Mouse (Mus musculus) MEL (cell line): ENCODE data around the gene Pcsk5. TPM values are rescaled to one million over a fixed set of nuclear protein-coding genes. Genes with fewer than 3 reads are reported as not detected.

ENCODE experiments used
- DNase-seq: peaks from one replicate; pipeline ENCODE4 v3.0.0; 2011; ENCODE audit warnings: low read depth, low spot score
- H3K27ac ChIP-seq: 2 replicates; pipeline ENCODE4 v1.5.1; 2012; ENCODE audit warnings: low read depth, mild to moderate bottlenecking, control low read depth, low read length, moderate library complexity; ENCODE audit not compliant: control insufficient read depth
- H3K27me3 ChIP-seq, 2 experiments: fragments of 150-350 bp in 1 of 2; sonication (generic) in 1 of 2; 2 replicates each; pipeline ENCODE4 v1.6.1; 2012; ENCODE audit warnings: low read length in 2 of 2, mild to moderate bottlenecking in 2 of 2, improper control_type of control experiment in 1 of 2, moderate library complexity in 1 of 2; ENCODE audit not compliant: insufficient read depth in 2 of 2, control insufficient read depth in 1 of 2
- H3K36me3 ChIP-seq, 2 experiments: 2 replicates each; pipeline ENCODE4 v1.6.1; 2012 to 2014; ENCODE audit warnings: low read length in 2 of 2, improper control_type of control experiment in 1 of 2, inconsistent platforms in 1 of 2, mild to moderate bottlenecking in 1 of 2; ENCODE audit not compliant: insufficient read depth in 2 of 2, control insufficient read depth in 1 of 2
- H3K4me1 ChIP-seq, 2 experiments: fragments of 150-350 bp in 1 of 2; sonication (generic) in 1 of 2; 2 replicates each; pipeline ENCODE4 v1.6.1; 2012; ENCODE audit warnings: low read length in 2 of 2, improper control_type of control experiment in 1 of 2, mild to moderate bottlenecking in 1 of 2; ENCODE audit not compliant: insufficient read depth in 2 of 2, control insufficient read depth in 1 of 2
- H3K4me3 ChIP-seq, 2 experiments: fragments of 150-350 bp in 1 of 2; sonication (generic) in 1 of 2; 2 replicates each; pipeline ENCODE4 v1.5.1; 2012; ENCODE audit warnings: low read depth in 2 of 2, low read length in 2 of 2, mild to moderate bottlenecking in 2 of 2, moderate library complexity in 2 of 2, control low read depth in 1 of 2, improper control_type of control experiment in 1 of 2; ENCODE audit not compliant: control insufficient read depth in 1 of 2, insufficient read depth in 1 of 2
- H3K79me2 ChIP-seq: 2 replicates; pipeline ENCODE4 v1.6.1; 2012; ENCODE audit warnings: mild to moderate bottlenecking, low read length, moderate library complexity; ENCODE audit not compliant: control insufficient read depth, poor library complexity, insufficient read depth
- H3K9ac ChIP-seq: 2 replicates; pipeline ENCODE4 v1.6.1; 2012; ENCODE audit warnings: low read depth, mild to moderate bottlenecking, control low read depth, low read length, moderate library complexity; ENCODE audit not compliant: control insufficient read depth, poor library complexity, severe bottlenecking
- H3K9me3 ChIP-seq: fragments of 150-350 bp; sonication (generic); replicated peaks from 2 replicates; pipeline ENCODE4 v1.6.1; 2012; ENCODE audit warnings: mild to moderate bottlenecking, low read length, improper control_type of control experiment, moderate library complexity; ENCODE audit not compliant: insufficient read depth
- CHD2 ChIP-seq: IDR thresholded peaks from 2 replicates; pipeline ENCODE4 v1.6.1; 2011; ENCODE audit warnings: low read length, improper control_type of control experiment
- CTCF ChIP-seq, 3 experiments: IDR thresholded peaks in 2 of 3; conservative IDR thresholded peaks in 1 of 3; 2 replicates each; pipeline ENCODE4 v1.5.1; 2011 to 2012; ENCODE audit warnings: low read length in 3 of 3, low read depth in 2 of 3, mild to moderate bottlenecking in 2 of 3, improper control_type of control experiment in 1 of 3, inconsistent platforms in 1 of 3, mixed read lengths in 1 of 3, moderate library complexity in 1 of 3; ENCODE audit not compliant: control insufficient read depth in 1 of 3, insufficient read depth in 1 of 3, poor library complexity in 1 of 3, severe bottlenecking in 1 of 3
- E2F4 ChIP-seq: IDR thresholded peaks from 2 replicates; pipeline ENCODE4 v1.6.1; 2011; ENCODE audit warnings: low read depth, low read length, improper control_type of control experiment, borderline replicate concordance
- ELF1 ChIP-seq: IDR thresholded peaks from 2 replicates; pipeline ENCODE4 v1.6.1; 2014; ENCODE audit warnings: low read depth, mild to moderate bottlenecking, inconsistent platforms, low read length, improper control_type of control experiment, moderate library complexity
- EP300 ChIP-seq, 2 experiments: IDR thresholded peaks; 2 replicates each; pipeline ENCODE4 v1.6.1; 2011; ENCODE audit warnings: improper control_type of control experiment in 2 of 2, low read length in 2 of 2, low read depth in 1 of 2, mild to moderate bottlenecking in 1 of 2
- GABPA ChIP-seq: IDR thresholded peaks from 2 replicates; pipeline ENCODE4 v1.6.1; 2012; ENCODE audit warnings: low read depth, mild to moderate bottlenecking, inconsistent platforms, low read length, improper control_type of control experiment, moderate library complexity
- KAT2A ChIP-seq: conservative IDR thresholded peaks from 2 replicates; pipeline ENCODE4 v1.6.1; 2012; ENCODE audit warnings: low read depth, low read length, improper control_type of control experiment, inconsistent platforms
- MAX ChIP-seq: IDR thresholded peaks from 2 replicates; pipeline ENCODE4 v1.6.1; 2011; ENCODE audit warnings: low read length, improper control_type of control experiment
- MAZ ChIP-seq: IDR thresholded peaks from 2 replicates; pipeline ENCODE4 v1.6.1; 2012; ENCODE audit warnings: low read depth, mild to moderate bottlenecking, inconsistent platforms, low read length, improper control_type of control experiment
- MXI1 ChIP-seq: IDR thresholded peaks from 2 replicates; pipeline ENCODE4 v1.6.1; 2011; ENCODE audit warnings: mild to moderate bottlenecking, low read depth, low read length, improper control_type of control experiment
- MYB ChIP-seq: IDR thresholded peaks from 2 replicates; pipeline ENCODE4 v1.6.1; 2011; ENCODE audit warnings: mild to moderate bottlenecking, low read depth, low read length, improper control_type of control experiment
- MYC ChIP-seq: IDR thresholded peaks from 2 replicates; pipeline ENCODE4 v1.6.1; 2011; ENCODE audit warnings: low read depth, mild to moderate bottlenecking, low read length, improper control_type of control experiment, moderate library complexity
- POLR2AphosphoS2 ChIP-seq: IDR thresholded peaks from 2 replicates; pipeline ENCODE4 v1.6.1; 2011; ENCODE audit warnings: low read length, improper control_type of control experiment
- POLR2AphosphoS5 ChIP-seq: IDR thresholded peaks from 2 replicates; pipeline ENCODE4 v1.6.1; 2012; ENCODE audit warnings: low read depth, borderline replicate concordance, mild to moderate bottlenecking, inconsistent platforms, low read length, moderate library complexity, mixed read lengths
- RAD21 ChIP-seq: IDR thresholded peaks from 2 replicates; pipeline ENCODE4 v1.6.1; 2011; ENCODE audit warnings: mild to moderate bottlenecking, low read depth, low read length, improper control_type of control experiment
- RCOR1 ChIP-seq: IDR thresholded peaks from 2 replicates; pipeline ENCODE4 v1.6.1; 2012; ENCODE audit warnings: low read depth, mild to moderate bottlenecking, inconsistent platforms, low read length, improper control_type of control experiment
- SIN3A ChIP-seq: IDR thresholded peaks from 2 replicates; pipeline ENCODE4 v1.6.1; 2012; ENCODE audit warnings: low read length, improper control_type of control experiment, inconsistent platforms
- SMC3 ChIP-seq: IDR thresholded peaks from 2 replicates; pipeline ENCODE4 v1.6.1; 2011; ENCODE audit warnings: low read depth, low read length, improper control_type of control experiment
- TAL1 ChIP-seq: IDR thresholded peaks from 2 replicates; pipeline ENCODE4 v1.6.1; 2012; ENCODE audit warnings: mild to moderate bottlenecking, inconsistent platforms, low read length, moderate library complexity, mixed read lengths
- TBP ChIP-seq: IDR thresholded peaks from 2 replicates; pipeline ENCODE4 v1.8.0; 2011; ENCODE audit warnings: low read depth, low read length, improper control_type of control experiment
- TCF12 ChIP-seq: IDR thresholded peaks from 2 replicates; pipeline ENCODE4 v1.6.1; 2014; ENCODE audit warnings: low read depth, mild to moderate bottlenecking, inconsistent platforms, low read length, improper control_type of control experiment, moderate library complexity
- USF1 ChIP-seq: IDR thresholded peaks from 2 replicates; pipeline ENCODE4 v1.6.1; 2014; ENCODE audit warnings: low read depth, mild to moderate bottlenecking, inconsistent platforms, low read length, improper control_type of control experiment, moderate library complexity
- ZC3H11A ChIP-seq: IDR thresholded peaks from 2 replicates; pipeline ENCODE4 v1.6.1; 2012; ENCODE audit warnings: low read depth, mild to moderate bottlenecking, inconsistent platforms, low read length, improper control_type of control experiment
- ZMIZ1 ChIP-seq: IDR thresholded peaks from 2 replicates; pipeline ENCODE4 v1.6.1; 2012; ENCODE audit warnings: low read depth, mild to moderate bottlenecking, inconsistent platforms, low read length, improper control_type of control experiment, moderate library complexity
- ZNF384 ChIP-seq: IDR thresholded peaks from 2 replicates; pipeline ENCODE4 v1.6.1; 2012; ENCODE audit warnings: low read depth, mild to moderate bottlenecking, inconsistent platforms, low read length, improper control_type of control experiment
- polyA plus RNA-seq, 2 experiments: library from polyadenylated mRNA; stranded (reverse) in 1 of 2; unstranded in 1 of 2; fragments of >175 nt in 1 of 2; fragments of >200 nt in 1 of 2; gene quantifications; 2 replicates each; pipeline versions ENCODE4 v1.2.1 to v1.2.4; 2012; ENCODE audit warnings: low replicate concordance in 2 of 2, low read depth in 1 of 2; ENCODE audit not compliant: insufficient read length in 2 of 2, insufficient read depth in 1 of 2, missing spikeins in 1 of 2
- total RNA-seq: library from RNA; depleted of rRNA; stranded (reverse); fragments of 300-350 nt; gene quantifications from 2 replicates; pipeline ENCODE4 v1.2.3, GENCODE M21; 2012

Pcsk5 gene
- total and polyA plus RNA-seq, 3 experiments: not detected

DNA sequence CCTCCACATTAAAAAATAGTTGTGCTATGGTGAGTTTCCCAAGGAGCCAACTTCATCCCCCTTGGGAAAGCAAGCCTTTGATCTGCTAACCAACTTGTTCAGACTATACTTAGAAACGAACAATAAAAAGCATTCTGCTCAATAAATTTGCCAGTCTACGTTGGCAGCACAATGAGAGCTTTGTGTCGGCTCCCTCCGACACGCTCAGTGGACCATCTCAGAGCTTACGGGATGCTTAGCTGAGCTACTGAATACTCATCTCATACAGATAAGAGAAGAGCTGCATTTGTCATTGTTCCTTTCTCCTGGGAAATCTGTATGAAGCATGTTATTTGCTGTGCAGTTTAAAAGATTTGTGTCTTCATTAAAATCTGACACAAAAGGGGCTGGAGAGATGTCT, 451.0 kb downstream of the Pcsk5 start:
- Histone ChIP-seq H3K4me1 (no peaks in the 10 kb centered on the region), H3K4me3 (no peak overlapping the region), H3K27me3 (peaks cover 1 to 5% of the 10 kb centered on the region in 2 experiments; a peak in 2 of 4 replicates), H3K79me2 (no peaks in the 10 kb centered on the region), H3K27ac (no peak overlapping the region), H3K9me3 (no peaks in the 10 kb centered on the region), H3K9ac (no peak overlapping the region), H3K36me3 (no peaks in the 10 kb centered on the region)
- TF ChIP-seq TBP (no peak), ZMIZ1 (no peak), ZNF384 (no peak), CHD2 (no peak), MXI1 (no peak), SMC3 (no peak), SIN3A (no peak), KAT2A (no peak), RAD21 (no peak), ZC3H11A (no peak), POLR2AphosphoS5 (no peak), MYC (no peak), USF1 (no peak), MAX (no peak), MYB (no peak)
- no peak for DNase-seq

DNA sequence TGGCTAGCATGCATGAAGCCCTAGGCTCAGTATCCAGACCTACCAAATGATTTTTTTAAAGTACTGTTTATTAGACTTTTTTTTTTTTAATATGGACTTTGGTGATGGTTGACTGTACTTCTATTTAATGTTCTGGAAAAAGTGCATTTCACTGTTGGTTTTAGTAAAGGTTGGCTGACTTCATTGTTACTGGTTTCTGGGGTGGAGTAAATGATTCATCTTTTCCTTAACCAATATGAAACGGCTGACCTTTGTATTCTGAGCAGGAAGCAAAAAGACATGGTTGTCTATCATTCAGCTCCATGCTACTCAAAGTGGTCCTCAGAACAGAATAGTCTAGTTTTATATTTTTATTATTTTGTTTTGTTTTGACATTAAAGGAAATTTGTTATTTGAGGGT, 452.0 kb downstream of the Pcsk5 start:
- no peak overlapping the region for H3K4me3 ChIP-seq
- DNase-seq: no peak
- no peak overlapping the region for H3K27ac ChIP-seq
- H3K79me2 ChIP-seq: no peaks in the 10 kb centered on the region
- peaks cover 1 to 5% of the 10 kb centered on the region in 2 experiments; a peak in 2 of 4 replicates for H3K27me3 ChIP-seq
- no peaks in the 10 kb centered on the region for H3K36me3 ChIP-seq
- TF ChIP-seq TCF12: no peak
- no peak for TF ChIP-seq GABPA
- TF ChIP-seq CHD2: no peak
- H3K9me3 ChIP-seq: no peaks in the 10 kb centered on the region
- H3K9ac ChIP-seq: no peak overlapping the region
- H3K4me1 ChIP-seq: no peaks in the 10 kb centered on the region

DNA sequence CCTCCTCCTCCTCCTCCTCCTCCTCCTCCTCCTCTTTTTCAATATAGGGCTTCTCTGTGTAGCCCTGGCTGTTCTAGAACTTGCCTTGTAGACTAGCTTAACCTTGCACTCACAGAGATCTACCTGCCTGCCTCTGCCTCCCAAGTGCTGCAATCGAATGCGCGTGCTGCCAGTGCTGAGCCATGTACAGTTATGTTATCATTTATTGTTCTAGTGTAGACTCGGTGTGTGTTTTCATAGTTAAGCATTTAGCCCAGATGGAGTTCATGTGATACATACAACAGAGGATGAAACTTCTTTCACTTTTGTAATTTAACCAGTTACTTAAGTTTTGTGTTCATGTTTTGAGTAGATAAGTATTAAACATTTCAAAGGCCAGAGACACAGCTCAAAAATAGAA, 452.4 kb downstream of the Pcsk5 start:
- Histone ChIP-seq H3K9me3 (no peaks in the 10 kb centered on the region), H3K4me1 (no peaks in the 10 kb centered on the region), H3K4me3 (no peak overlapping the region), H3K36me3 (no peaks in the 10 kb centered on the region), H3K27me3 (peaks cover 1 to 5% of the 10 kb centered on the region in 2 experiments; a peak in 2 of 4 replicates), H3K27ac (no peak overlapping the region), H3K79me2 (no peaks in the 10 kb centered on the region), H3K9ac (no peak overlapping the region)
- TF ChIP-seq RCOR1 (no peak), CTCF (IDR thresholded peaks at IDR 0.05 in 2 of 3, conservative IDR thresholded peaks at IDR 0.05 in 1 of 3; ENCODE audit: control insufficient read depth in 1 of 3, insufficient read depth in 1 of 3, low read depth in 2 of 3, low read length in 3 of 3, poor library complexity in 1 of 3, severe bottlenecking in 1 of 3) (no peak), E2F4 (no peak), ZMIZ1 (no peak), POLR2AphosphoS2 (no peak), GABPA (no peak), MAZ (no peak), TAL1 (no peak), KAT2A (no peak), ELF1 (no peak), TBP (no peak), MAX (no peak), CHD2 (no peak), EP300 (IDR thresholded peaks at IDR 0.05; ENCODE audit: low read depth in 1 of 2, low read length in 2 of 2) (no peak), TCF12 (no peak)
- DNase-seq: no peak
